Comparison of ENCODE assay signal across 12 mouse cellular contexts in genomic region chr4:44940286-44940685, GRCm38 (mm10).
"Had no signal": no experiment of that assay in that cellular context is flagged by ENCODE, and none has a peak within 500 bp of the region (broad histone marks: within the 10 kb centered on the region; RNA-seq: fewer than 3 reads in every experiment).

No protein-coding gene starts in this region.

- H3K4me3 ChIP-seq: midbrain, embryonic 10.5 days; midbrain, embryonic 12.5 days; neural tube, embryonic 12.5 days had no signal

- H3K4me1 ChIP-seq: midbrain, embryonic 12.5 days; neural tube, embryonic 12.5 days had no signal

- DNase-seq: lung, adult 18-20 months; lung, embryonic 14.5 days; lung, postnatal 10 days; lung, postnatal 4 days; midbrain, embryonic 14.5 days; right cerebral cortex, postnatal 14 days; thymus, adult 18-20 months; thymus, postnatal 14 days; thymus, postnatal 36 days had no signal

- H3K27ac ChIP-seq: midbrain, embryonic 10.5 days; midbrain, embryonic 12.5 days; neural tube, embryonic 12.5 days had no signal

- H3K27me3 ChIP-seq: midbrain, embryonic 12.5 days; neural tube, embryonic 12.5 days had no signal

- H3K36me3 ChIP-seq: midbrain, embryonic 10.5 days; midbrain, embryonic 12.5 days; neural tube, embryonic 12.5 days had no signal
